Mouse (Mus musculus) CD4-positive, CD25-positive, alpha-beta regulatory T cell, adult 4 months (primary cell): ENCODE measurements at regions not wholly inside any gene's neighbourhood (a gene's known extent, or its start where the extent isn't known, plus 50 kb on each side); places are given as distances from the start of the nearest gene placed in this dataset.

Source experiments
- ATAC-seq: one replicate; pipeline ENCODE4 v1.8.0; 2017

DNA sequence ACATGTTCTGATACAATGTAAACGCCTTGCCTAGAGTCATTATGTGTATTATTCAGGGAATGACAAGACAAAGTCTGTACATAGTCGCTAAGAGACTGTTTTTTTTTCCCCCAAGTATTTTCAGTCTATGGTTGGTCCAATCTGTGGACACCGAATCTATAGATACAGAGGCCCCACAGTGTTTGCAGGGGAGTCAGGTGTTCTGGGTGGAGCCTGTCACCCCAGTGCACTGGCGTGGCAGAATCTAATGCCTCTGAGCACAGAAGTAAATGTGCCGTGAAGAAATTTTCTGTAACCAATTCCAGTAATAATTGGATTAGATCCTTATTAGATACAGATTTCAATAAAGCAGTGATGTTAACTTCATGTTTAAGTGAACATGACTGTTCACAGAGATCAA lies 1130.1 kb upstream of the Gulo start:
- ATAC-seq: no peak

DNA sequence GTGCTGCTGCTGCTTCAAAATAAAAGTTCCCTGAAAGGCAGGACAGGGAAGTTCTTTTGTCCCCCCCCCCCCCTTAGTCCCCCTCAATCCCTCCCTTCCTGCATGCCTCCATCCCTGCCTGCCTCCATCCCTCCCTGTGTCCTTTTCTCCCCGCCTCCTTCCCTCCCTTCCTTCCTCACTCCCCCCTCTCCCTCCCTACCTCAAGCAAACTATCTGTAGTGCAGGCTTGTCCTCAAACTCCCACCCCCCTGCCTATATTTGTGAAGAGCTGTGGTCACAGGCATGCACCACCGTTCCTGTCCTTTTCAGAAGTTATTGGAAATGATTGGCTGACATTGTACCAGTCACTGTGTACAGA lies 1127.1 kb upstream of the Gulo start:
- no peak for ATAC-seq

DNA sequence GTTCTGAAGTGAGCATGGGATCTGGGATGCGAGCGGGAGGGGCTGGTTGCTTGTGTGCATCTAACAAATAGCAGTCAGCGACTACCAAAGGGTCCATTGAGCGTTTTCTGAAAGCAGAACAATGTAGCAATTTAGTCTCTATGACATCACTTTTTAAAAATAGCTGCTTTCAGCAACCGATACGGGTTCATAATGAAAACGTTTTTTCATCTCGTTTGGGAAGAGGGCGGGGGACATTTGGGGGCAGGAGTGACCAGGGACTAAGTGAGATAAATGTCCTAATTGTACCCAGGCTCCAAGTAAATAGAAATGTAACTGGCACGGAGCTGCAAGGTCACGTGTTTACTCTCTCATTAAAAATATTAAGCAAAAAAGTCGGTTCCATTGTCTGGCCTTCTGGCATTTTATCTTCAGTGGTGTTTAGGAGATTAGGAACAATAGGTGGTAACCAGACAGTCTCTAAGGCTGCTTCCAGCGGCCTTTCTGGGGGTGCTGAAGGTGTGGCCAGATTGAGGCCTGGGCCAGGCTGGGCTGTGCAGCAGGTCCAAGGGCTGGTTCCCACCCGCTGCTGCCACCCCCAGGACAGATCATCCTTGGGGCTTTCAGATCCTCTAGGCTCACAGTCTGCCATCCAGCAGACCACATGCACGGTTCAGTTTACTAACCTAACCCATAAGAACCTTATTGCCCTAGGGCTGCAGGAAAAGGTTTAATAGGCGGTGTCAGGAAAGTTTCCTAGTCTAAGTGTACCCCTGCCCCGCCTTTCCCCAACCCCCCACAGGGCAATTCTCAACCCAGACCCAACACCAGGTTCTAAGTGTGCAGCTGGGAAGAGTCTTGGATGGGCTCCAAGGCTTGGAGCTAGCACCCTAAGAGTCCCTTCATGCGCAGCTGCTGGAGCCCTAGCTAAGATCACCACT lies 1126.5 kb upstream of the Gulo start:
- ATAC-seq: no peak

- no peak for ATAC-seq
Observed at GRCm38 (mm10) chr14:67133221-67133620, 1124.2 kb upstream of the Gulo start.

- no peak for ATAC-seq
Observed at GRCm38 (mm10) chr14:67127118-67127517, 1118.1 kb upstream of the Gulo start.

DNA sequence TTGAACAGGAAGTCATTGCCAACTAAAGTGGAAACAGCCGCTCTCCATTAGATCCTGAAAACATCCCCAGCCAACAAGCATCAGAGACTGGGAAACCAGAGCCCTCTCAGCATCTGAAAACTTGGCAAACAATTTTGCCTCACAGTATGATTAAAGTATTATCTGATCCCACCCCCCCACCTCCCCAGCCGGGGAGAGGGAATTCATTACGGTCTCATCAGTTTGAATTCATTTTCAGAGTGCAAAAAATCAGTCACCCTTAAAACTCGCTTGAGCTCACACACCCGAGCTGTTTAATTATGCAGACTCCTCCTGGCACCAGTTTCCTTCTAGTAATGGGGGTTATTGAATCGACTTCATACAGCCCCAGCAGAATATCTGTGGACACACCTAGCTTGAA lies 1117.2 kb upstream of the Gulo start:
- ATAC-seq: no peak

- no peak for ATAC-seq
Observed at GRCm38 (mm10) chr14:67123300-67123699, 1114.3 kb upstream of the Gulo start.
